In genomic region chr6:100059803-100060202, GRCm38 (mm10) we compare ENCODE assay signal across 8 mouse cellular contexts.
DNase-seq lines count a peak whose midpoint lies in the region; ATAC-seq lines count a peak whose summit lies in the region.

No protein-coding gene starts in this region.

- 48% methylated on average over 8 of the region's 8 CpGs for WGBS in limb, embryonic 12.5 days
- 51% methylated on average over 8 of the region's 8 CpGs for WGBS in limb, embryonic 10.5 days
- WGBS in lung, embryonic 16.5 days, result 37% methylated on average over 8 of the region's 8 CpGs

- peaks cover 62% of the 10 kb centered on the region for H3K27me3 ChIP-seq in limb, embryonic 12.5 days
- peaks cover 82% of the 10 kb centered on the region for H3K27me3 ChIP-seq in limb, embryonic 10.5 days (ENCODE audit: low read depth, poor library complexity, severe bottlenecking)
- 0 out of 2 replicates have a peak, but pooled peaks cover 2% of the 10 kb centered on the region for H3K27me3 ChIP-seq in lung, embryonic 16.5 days (ENCODE audit: control insufficient read depth, insufficient read depth, low read depth, low read length)

- H3K4me2 ChIP-seq in limb, embryonic 12.5 days, result no peak overlapping the region
- H3K4me2 ChIP-seq in lung, embryonic 16.5 days (ENCODE audit: low read depth, low read length), result no peak overlapping the region

- 0 out of 2 replicates have a peak overlapping the region, but pooled peaks have one; percentile 17 for H3K27ac ChIP-seq in limb, embryonic 12.5 days
- no peak overlapping the region for H3K27ac ChIP-seq in limb, embryonic 10.5 days
- no peak overlapping the region for H3K27ac ChIP-seq in lung, embryonic 16.5 days (ENCODE audit: low read length)

- DNase-seq in limb, embryonic 10.5 days (ENCODE audit: low spot score), result no peak
- peak; percentile 42 for DNase-seq in cerebellum, adult 9-10 months
- peak; percentile 86 for DNase-seq in gastrocnemius, postnatal 25 days
- DNase-seq in kidney, postnatal 4 days, result peak; percentile 35 to 57
- peak; percentile 37 for DNase-seq in testis, postnatal 14 days (ENCODE audit: low spot score)

- no peak overlapping the region for H3K4me3 ChIP-seq in limb, embryonic 12.5 days (replicated peaks)
- H3K4me3 ChIP-seq in limb, embryonic 10.5 days, result no peak overlapping the region
- H3K4me3 ChIP-seq in lung, embryonic 16.5 days (ENCODE audit: low read length), result no peak overlapping the region

- peaks cover 49% of the 10 kb centered on the region for H3K4me1 ChIP-seq in limb, embryonic 12.5 days (replicated peaks)
- H3K4me1 ChIP-seq in limb, embryonic 10.5 days, result peaks cover 48% of the 10 kb centered on the region
- peaks cover 8% of the 10 kb centered on the region for H3K4me1 ChIP-seq in lung, embryonic 16.5 days (replicated peaks; ENCODE audit: control insufficient read depth, insufficient read depth, low read length)

- no peak overlapping the region for H3K9ac ChIP-seq in limb, embryonic 12.5 days (replicated peaks)
- H3K9ac ChIP-seq in lung, embryonic 16.5 days (ENCODE audit: low read length), result no peak overlapping the region

- H3K36me3 ChIP-seq in limb, embryonic 12.5 days, result no peaks in the 10 kb centered on the region
- no peaks in the 10 kb centered on the region for H3K36me3 ChIP-seq in limb, embryonic 10.5 days
- no peaks in the 10 kb centered on the region for H3K36me3 ChIP-seq in lung, embryonic 16.5 days (ENCODE audit: control insufficient read depth, insufficient read depth, low read length)

- H3K9me3 ChIP-seq in limb, embryonic 12.5 days, result no peaks in the 10 kb centered on the region
- no peaks in the 10 kb centered on the region for H3K9me3 ChIP-seq in limb, embryonic 10.5 days (replicated peaks)
- no peaks in the 10 kb centered on the region for H3K9me3 ChIP-seq in lung, embryonic 16.5 days (ENCODE audit: control insufficient read depth, low read length)

- ATAC-seq in limb, embryonic 12.5 days (ENCODE audit: insufficient number of reproducible peaks, insufficient read depth, low FRiP score, low TSS enrichment, low read depth), result no peak
- ATAC-seq in lung, embryonic 16.5 days (ENCODE audit: low read depth), result 0 out of 2 replicates have a peak, but pooled peaks have one; percentile 18
- no peak for ATAC-seq in erythroid progenitor cell, adult 5-6 weeks (replicated peaks; ENCODE audit: low FRiP score, poor library complexity, severe bottlenecking)
